Mouse (Mus musculus) erythroblast, embryonic 14.5 days (primary cell): ENCODE data around the gene Ccsap.

Source experiments
- GATA1 ChIP-seq: IDR thresholded peaks from 2 replicates; pipeline ENCODE4 v1.6.1; 2012; ENCODE audit warnings: low read length, inconsistent platforms, mixed read lengths
- TAL1 ChIP-seq: IDR thresholded peaks from 3 replicates; pipeline ENCODE4 v1.6.1; 2012; ENCODE audit warnings: low read length, inconsistent platforms, mixed read lengths

- TF ChIP-seq GATA1 (no peak), TAL1 (no peak)
These were observed at the start of gene Ccsap for GRCm38 (mm10) chr8:123859648-123860259.
